ENCODE assay signal across 10 mouse cellular contexts in the genomic region with DNA sequence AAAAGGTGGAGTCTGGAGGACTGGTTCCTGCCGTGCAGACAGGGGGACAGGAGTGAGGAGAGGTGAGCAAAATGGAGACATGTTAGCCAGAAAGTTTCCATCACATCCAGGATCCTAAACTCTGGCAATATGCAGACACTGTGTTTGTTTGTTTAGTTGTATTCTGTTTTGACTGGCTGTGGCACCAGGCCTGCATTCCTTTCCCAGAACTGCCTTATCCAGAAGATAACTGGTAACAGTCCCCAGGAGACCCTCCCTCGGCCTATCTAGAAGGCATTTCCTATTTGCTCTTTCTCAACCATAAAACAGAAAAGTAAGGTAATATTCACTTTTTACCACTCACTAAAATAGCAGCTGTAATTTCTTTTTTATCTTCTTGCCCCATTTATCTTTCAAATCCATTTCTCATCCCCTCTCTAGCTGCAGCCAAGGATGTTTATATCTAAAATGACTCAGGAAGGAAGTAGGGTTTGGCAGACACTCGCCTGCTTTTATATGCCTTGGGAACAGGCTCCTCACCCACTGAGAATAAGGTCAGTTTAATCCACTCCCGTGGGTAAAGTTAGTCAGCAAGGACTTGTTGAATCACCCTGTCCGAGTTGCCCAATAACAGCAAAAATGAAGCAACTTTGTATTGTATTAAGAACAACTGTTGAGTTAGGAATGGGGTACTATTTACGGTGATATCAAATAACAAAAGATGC.
DNase-seq lines count a peak whose midpoint lies in the region; TF ChIP-seq lines count a peak whose summit lies in the region.
"Had no signal": no experiment of that assay in that cellular context is flagged by ENCODE, and none has a peak within 500 bp of the region (broad histone marks: within the 10 kb centered on the region; RNA-seq: fewer than 3 reads in every experiment).

No protein-coding gene starts in this region.

- WGBS in lung, adult 2 months = 22% methylated on average over 6 of the region's 6 CpGs

- H3K4me3 ChIP-seq in lung, adult 2 months (replicated peaks; ENCODE audit: extremely low read depth, low read depth, low read length) = no peak overlapping the region
- H3K4me3 ChIP-seq in embryonic fibroblast, embryonic 13.5 days (ENCODE audit: insufficient read depth, low read length) = no peak overlapping the region

- H3K27ac ChIP-seq in embryonic fibroblast, embryonic 13.5 days (ENCODE audit: insufficient read depth, low read length) = peak overlapping the region; percentile 48
- H3K27ac ChIP-seq: macrophage had no signal

- peaks cover 20% of the 10 kb centered on the region for H3K4me1 ChIP-seq in lung, adult 2 months (ENCODE audit: control insufficient read depth, insufficient read depth, low read length)
- peaks cover 6% of the 10 kb centered on the region for H3K4me1 ChIP-seq in embryonic fibroblast, embryonic 13.5 days (ENCODE audit: control insufficient read depth, insufficient read depth, low read length)

- no peak for TF ChIP-seq CTCF in lung, adult 2 months (IDR thresholded peaks at IDR 0.05; ENCODE audit: insufficient read depth, low read length)
- TF ChIP-seq CTCF in embryonic fibroblast, embryonic 13.5 days (IDR thresholded peaks at IDR 0.05; ENCODE audit: borderline replicate concordance, insufficient read depth, low read length) = no peak

- TF ChIP-seq POLR2A in lung, adult 2 months (IDR thresholded peaks at IDR 0.05; ENCODE audit: borderline replicate concordance, extremely low read depth, low read depth, low read length) = no peak
- no peak for TF ChIP-seq POLR2A in embryonic fibroblast, embryonic 13.5 days (IDR thresholded peaks at IDR 0.05; ENCODE audit: low read depth, low read length)

- peak; percentile 21 to 67 for DNase-seq in lung, adult 18-20 months
- no peak for DNase-seq in lung, adult 2 months
- DNase-seq in kidney, adult 18-20 months = peak; percentile 36
- DNase-seq in skeletal muscle tissue, adult 2 months (ENCODE audit: low read depth, low spot score) = peak; percentile 63
- no peak for DNase-seq in frontal cortex, postnatal 25 days (ENCODE audit: low spot score in 2 of 2)
- no peak for DNase-seq in cerebellum, adult 11 months
- no peak for DNase-seq in ovary, postnatal 36 days (ENCODE audit: low spot score)
- DNase-seq: right cerebral cortex, postnatal 14 days had no signal

Comparison
In these comparisons a context has a peak if more than half of its experiments do, and no peak if none do; other contexts are left out.
1. DNase-seq: peak in lung, adult 18-20 months (2 of 2), kidney, adult 18-20 months (single experiment) and skeletal muscle tissue, adult 2 months (single experiment); none in lung, adult 2 months (single experiment), frontal cortex, postnatal 25 days (0 of 2), cerebellum, adult 11 months (single experiment) and ovary, postnatal 36 days (single experiment).